Mouse (Mus musculus): ENCODE results near the gene Vps53.

The Vps53 gene

DNA sequence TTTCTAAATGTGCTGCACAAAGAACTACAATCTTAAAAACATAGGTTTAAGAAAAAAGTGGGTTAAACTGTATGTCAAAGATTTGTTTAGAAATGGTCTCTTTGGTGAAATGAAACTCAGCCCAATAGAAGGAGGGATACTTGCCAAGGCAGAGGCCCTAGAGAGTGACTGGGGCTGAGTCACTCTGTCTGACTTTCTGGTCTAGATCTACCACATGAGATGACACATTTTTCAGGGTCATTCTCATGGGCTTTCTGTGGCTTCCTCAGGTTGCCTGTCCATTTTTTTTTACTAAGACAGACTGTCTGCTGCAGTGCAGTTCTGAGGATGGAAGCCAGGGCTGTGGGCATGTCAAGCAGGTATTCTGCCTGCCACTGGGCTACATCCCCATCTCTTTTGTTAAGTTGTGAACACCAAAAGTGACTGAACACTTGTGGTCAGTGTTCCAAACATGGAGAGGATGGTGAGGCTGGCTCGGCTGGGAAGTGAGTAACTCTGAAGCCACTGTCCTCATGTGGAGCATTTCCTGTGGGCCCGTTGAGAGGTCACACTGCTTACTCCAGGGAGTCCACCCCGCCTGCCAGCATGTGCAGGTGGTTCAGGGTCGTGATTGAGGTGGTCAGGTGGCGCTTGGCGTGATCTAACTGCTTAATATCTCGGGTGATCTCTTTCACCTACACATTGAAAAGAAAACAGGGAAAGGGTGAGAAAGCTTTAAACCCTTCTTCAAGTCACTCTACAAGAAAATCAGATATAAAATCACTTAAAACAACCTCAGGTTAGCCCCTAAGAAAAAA is 43.6 kb downstream of the Vps53 start:
- in situ Hi-C loops (cut with MboI; ENCODE audit: low pct_unique_long_range_greater_than_20kb in 1 of 2, low sequenced_read_pairs in 2 of 2, unreplicated experiment in 1 of 2) = no loop called here

DNA sequence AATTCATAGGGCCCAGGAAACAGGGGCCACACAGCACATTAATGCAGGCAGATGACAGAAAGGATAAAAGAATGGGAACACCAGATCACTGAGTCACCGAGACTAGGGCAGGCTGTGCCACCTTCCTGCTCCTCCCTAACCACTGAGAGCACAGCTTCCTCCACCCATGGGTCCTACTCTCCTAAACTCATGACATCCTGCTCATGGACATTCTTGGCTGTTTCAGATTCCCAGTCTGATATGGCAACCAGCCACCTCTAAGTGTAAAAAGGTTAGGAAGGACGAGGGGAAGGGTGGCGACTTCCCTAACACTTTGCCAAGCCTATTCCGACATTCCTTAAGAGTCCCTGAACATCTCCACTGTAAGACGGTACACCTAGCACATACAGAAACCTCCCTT is 48.6 kb downstream of the Vps53 start:
- in situ Hi-C loops (cut with MboI; ENCODE audit: low pct_unique_long_range_greater_than_20kb in 1 of 2, low sequenced_read_pairs in 2 of 2, unreplicated experiment in 1 of 2) = no loop called here

DNA sequence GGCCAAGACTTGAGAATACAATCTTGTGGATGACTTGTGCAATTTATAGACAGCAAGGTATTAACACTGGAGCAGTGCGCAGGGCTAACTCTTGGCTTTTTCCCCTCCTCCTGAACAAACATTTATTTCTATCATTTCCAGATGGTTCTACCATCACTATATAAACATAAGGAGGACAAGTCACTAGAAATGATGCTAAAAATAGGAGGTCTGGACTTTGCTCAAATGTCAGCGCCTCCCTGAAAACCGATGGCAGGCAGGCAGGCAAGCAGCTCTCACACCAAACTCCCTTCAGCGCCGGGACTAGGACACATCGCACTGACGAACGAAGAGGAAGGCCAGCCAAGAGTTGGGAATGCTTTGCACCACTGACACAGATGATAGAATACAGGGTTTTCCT is 54.1 kb downstream of the Vps53 start:
- in situ Hi-C loops (cut with MboI; ENCODE audit: low pct_unique_long_range_greater_than_20kb in 1 of 2, low sequenced_read_pairs in 2 of 2, unreplicated experiment in 1 of 2) = no loop called here

DNA sequence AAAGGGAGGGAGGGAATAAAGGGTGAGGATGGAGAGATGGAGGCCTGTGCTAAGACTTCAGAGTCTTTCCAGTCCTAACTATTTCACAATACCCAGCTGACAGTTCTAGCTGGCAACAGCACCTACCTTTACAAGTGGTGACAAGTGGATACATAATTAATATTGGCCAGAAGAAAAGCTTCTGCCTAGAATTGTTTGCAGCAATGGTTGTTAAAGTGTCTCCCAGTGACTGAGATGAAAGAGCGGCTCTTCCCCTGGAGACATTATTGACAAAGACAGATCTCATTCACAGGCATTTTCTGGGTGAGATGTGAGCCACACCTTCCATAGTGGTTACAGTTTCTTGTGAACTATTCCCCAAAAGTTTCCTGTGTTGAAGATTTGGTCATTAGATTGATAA is 55.9 kb downstream of the Vps53 start:
- in situ Hi-C loops (cut with MboI; ENCODE audit: low pct_unique_long_range_greater_than_20kb in 1 of 2, low sequenced_read_pairs in 2 of 2, unreplicated experiment in 1 of 2) = no loop called here

DNA sequence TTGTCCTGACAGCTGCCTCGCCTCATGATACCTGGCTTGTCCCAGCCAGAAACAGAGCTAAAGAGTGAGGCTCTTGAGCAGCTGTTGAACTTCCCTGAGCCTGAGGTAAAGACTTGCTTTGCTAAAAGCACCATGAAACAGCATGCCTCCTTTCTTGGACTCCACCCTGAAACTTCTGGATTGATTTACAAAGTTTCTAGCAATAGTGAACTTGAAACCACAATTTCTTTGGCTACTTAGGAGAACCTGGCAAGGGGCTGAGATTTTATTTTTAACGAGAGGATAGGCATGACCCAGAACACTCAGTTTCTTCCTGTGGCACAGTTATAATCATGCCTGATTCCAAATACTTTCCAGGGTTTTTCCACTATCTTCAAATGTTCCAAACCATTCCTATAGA is 56.9 kb downstream of the Vps53 start:
- in situ Hi-C loops (cut with MboI; ENCODE audit: low pct_unique_long_range_greater_than_20kb in 1 of 2, low sequenced_read_pairs in 2 of 2, unreplicated experiment in 1 of 2) = no loop called here

DNA sequence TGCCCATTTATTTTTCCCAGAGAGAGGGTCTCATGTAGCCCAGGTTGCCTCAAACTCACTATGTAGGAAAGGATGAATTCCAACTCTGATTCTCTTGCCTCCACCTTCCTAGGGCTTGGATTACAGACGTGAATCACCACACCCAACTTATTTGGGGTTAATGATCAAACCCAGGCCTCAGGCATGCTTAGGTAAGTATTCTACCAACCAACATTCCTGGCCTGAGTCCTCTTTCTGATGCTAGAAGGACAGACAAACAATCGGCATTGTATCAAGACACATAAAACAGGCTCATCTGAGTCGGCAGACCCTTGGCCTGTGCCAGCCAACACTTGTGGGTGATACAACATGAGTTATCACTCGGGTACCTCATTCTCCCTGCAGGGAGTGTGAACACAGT is 58.4 kb downstream of the Vps53 start:
- in situ Hi-C loops (cut with MboI; ENCODE audit: low pct_unique_long_range_greater_than_20kb in 1 of 2, low sequenced_read_pairs in 2 of 2, unreplicated experiment in 1 of 2) = no loop called here

DNA sequence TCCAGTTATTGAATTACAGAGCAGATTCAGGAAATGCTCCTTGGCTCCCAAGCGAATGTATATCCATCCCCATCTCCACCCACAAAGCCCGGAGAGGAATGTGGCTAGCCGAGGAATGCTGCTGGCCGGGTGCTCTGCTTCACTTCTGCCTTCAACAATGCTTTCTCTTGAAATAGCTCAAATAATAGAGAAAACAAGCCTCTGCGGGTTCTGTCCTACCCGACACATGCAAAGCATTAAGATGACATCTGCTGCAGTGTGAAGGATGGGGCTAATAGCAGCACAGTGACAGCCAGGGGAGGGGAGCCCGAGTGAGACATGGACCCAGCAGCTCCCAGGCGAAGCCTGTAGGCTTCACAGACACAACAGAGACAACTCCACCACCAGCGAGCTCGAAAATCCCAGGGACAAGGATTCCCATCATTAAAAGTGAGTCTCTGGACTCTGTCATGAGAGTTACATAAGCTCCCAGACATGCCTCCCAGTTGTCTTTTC is 59.0 kb downstream of the Vps53 start:
- in situ Hi-C loops (cut with MboI; ENCODE audit: low pct_unique_long_range_greater_than_20kb in 1 of 2, low sequenced_read_pairs in 2 of 2, unreplicated experiment in 1 of 2) = no loop called here

DNA sequence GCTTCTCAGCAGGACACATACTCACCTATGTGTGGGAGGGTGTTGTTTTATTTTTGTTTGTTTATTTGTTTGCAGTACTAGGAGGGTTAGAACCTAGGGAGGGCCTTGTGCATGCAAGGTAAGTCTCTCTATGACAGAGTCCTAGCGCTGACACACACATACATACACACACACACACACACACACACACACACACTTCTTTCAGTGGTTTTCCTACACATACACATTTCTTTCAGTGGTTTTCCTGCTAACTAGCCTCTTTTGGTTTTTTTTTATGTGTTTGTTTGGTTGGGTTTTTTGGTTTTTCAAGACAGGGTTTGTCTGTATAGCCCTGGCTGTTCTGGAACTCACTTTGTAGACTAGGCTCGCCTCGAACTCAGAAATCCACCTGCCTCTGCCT is 69.0 kb downstream of the Vps53 start:
- in situ Hi-C loops (cut with MboI; ENCODE audit: low pct_unique_long_range_greater_than_20kb in 1 of 2, low sequenced_read_pairs in 2 of 2, unreplicated experiment in 1 of 2) = no loop called here

DNA sequence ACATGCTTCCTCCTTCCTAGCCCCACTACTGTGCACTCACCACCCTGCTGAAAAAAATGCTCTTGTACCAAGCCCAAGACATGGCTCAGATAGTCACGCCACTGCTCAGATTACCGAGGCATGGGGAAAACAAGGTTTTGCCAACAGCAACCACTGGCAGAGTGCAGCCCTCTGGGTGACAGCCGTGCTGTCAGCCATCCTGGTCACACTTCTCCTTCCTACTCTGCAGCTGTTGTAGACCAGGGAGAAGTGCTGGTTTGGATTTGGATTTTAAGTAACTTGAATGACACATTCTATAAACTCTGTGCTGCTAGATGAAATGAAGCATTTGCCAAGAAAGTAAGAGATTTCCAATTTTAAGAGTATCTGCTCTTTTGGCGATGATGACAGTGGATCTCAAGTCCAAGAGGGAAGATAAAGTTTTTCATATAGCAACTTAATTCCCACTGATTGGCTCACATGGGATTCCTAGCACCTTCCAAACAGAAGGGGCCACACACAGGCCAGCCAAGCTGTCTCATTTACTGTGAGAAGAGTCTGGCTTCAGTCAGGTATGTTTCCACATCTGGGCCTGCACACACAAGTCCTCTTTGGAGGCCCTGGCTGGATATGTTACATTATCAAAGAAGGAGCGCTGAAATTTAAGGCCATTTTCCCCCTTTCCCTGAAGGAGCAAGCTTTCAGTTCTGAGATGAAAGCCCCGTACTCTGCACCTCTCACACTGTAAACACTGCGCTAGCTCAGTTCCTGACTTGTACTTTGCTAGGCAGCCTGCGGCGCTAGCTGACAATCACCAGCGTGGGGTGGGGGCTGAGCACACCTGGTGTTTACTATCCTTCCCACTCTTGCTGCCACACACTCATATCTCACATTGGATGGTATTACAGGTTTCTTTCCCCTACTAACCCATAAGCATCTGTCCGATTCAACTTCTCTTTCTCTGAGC is 72.6 kb downstream of the Vps53 start:
- in situ Hi-C loops (cut with MboI; ENCODE audit: low pct_unique_long_range_greater_than_20kb in 1 of 2, low sequenced_read_pairs in 2 of 2, unreplicated experiment in 1 of 2) = no loop called here

DNA sequence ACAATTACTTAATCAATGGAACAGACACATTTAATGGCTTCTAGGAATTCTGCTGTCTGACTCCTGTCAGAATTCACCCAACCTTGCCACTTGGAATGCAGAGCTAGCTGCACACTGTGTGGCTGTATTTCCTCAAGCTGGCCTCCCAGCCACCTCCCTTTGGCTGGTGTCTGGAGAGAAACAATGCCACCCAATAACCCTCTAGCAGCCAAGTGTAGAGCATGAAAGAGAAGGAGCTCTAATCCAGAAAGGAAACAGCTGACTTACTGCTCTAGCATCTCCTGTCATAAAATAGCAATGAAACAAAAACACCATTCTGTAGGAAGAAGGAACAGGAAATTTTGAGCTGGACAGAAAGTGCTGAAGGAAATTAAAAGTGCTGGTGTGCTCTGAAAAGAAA is 78.3 kb downstream of the Vps53 start:
- in situ Hi-C loops (cut with MboI; ENCODE audit: low pct_unique_long_range_greater_than_20kb in 1 of 2, low sequenced_read_pairs in 2 of 2, unreplicated experiment in 1 of 2) = no loop called here

DNA sequence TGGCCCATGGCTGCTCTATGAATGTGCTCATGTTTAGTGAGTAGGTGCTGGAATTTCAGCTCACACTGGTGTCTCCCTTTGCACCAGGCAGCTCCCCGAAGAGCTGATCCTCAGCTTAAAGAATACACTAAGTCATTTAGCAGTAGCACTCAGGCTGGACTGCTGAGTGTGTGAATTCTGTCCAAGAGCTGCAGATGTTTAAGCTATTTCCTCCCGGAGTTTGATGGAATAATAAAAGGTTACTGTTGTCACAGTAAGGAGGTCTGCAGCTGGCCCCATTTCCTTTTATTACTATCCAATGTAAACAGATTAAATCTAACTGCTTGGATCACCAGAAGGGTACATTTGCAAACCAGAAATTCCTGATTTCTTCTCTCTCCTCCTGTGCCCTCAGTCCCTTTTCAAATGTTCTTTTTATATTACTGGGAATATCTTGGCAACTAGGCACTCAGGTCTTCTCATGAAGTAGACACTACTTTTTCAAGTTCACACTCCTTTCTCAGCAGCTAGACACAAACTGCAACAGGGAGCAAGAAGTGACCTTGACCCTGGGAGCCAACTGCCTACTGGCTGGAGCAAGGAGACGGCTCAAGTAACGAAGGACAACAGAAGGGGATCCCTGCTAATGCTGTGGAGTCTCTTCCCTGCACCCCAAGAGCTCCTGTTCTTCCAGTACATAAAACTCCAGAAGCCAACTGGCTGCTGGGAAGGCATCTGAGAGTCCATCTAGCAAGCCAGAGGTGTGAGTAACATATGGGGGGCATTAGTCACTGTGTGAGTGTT is 80.1 kb downstream of the Vps53 start:
- in situ Hi-C loops (cut with MboI; ENCODE audit: low pct_unique_long_range_greater_than_20kb in 1 of 2, low sequenced_read_pairs in 2 of 2, unreplicated experiment in 1 of 2) = no loop called here

DNA sequence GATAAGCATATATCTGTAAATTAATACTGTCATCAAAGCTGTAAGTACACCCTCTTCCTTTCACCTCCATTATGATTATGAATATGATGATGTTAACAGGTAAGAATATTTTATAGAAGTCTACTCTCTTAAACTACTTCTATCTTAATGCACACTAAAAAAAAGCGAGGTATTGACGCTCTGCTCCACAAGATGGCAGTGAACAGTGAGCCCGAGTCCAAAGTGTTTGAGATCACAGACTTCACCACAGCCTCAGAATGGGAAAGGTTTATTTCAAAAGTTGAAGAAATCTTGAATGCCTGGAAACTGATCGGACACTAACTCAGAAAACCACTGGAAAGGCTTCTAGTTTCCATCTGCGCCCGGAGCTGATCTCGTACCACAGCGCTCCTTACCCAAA is 85.8 kb downstream of the Vps53 start:
- in situ Hi-C loops (cut with MboI; ENCODE audit: low pct_unique_long_range_greater_than_20kb in 1 of 2, low sequenced_read_pairs in 2 of 2, unreplicated experiment in 1 of 2) = no loop called here

DNA sequence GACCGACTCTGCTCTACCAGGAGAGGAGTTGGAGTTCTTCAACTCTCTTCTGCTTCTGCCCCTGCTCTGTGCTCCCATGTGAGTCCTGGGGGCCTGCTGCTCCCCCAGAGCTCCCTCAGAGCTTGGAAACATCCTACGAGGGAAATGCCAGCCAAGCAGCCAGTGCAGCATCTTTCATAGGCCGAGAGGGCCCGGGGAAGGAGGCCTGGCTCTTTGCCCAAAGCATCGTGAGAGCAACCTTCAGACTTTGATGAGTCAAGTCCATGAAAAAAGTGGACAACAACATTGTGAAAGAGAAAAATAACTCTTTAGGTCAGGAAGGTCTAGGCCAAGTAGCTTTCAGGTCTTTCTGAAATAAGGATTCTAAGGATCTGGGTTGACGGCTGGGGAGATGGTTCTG is 89.7 kb downstream of the Vps53 start:
- in situ Hi-C loops (cut with MboI; ENCODE audit: low pct_unique_long_range_greater_than_20kb in 1 of 2, low sequenced_read_pairs in 2 of 2, unreplicated experiment in 1 of 2) = loop anchor here (5.0 to 10.0 kb wide), 2 partner anchors 78 to 315 kb away; partner anchors contain the start of gene Timm22 (in 2 of the 2)

DNA sequence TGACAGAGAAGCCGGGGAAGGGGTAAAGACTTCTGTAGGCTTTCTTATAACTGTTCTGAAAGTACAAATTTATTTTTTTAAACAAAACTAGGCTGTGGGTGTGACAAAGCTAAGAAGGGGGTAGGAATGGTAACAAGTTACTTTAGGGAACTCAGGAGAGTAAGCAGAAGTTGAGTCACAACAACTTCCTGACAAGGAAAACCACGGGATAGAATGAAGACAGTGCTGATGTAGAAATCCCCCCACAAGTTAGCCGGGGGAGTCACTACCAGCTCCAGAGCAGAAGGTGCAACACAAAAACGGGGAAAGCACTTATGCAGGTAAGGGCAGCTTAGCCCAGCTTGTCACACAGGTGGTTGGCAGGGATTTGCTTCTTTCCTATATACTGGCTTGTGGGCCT is 90.9 kb downstream of the Vps53 start:
- in situ Hi-C loops (cut with MboI; ENCODE audit: low pct_unique_long_range_greater_than_20kb in 1 of 2, low sequenced_read_pairs in 2 of 2, unreplicated experiment in 1 of 2) = loop anchor here (5.0 to 10.0 kb wide), 2 partner anchors 79 to 316 kb away; partner anchors contain the start of gene Timm22 (in 2 of the 2)

DNA sequence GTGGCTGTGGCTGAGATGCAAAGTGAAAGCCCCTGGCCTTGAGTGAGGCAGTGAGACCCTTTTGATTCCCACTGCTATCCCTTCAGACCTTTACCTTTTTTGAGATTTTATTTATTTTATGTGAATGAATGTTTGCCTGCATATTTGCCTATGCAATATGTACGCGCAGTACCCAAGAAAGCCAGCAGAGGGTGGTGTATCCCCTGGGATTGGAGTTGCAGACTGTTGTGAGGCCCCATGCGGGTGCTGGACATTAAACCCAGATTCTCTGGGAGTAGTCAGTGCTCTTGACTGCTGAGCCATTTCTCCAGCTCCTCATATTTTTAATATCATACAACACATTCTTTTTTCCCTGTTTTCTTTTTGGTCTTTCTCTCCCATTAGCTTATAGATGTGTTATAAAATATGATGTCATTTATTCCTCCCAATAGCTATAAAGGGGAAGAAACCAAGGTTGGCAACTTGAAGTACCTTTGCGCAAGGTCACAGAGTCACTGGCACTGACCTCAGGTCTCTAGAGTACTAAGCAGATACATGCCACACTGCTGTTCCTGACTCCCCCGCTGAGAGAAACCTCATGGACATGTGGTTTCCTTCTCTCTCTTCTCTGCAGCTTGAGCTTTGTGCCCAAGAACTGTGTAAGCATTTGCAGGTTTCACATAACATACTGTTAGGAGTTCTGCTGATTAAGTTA is 93.4 kb downstream of the Vps53 start:
- in situ Hi-C loops (cut with MboI; ENCODE audit: low pct_unique_long_range_greater_than_20kb in 1 of 2, low sequenced_read_pairs in 2 of 2, unreplicated experiment in 1 of 2) = loop anchor here (5.0 to 10.0 kb wide), 2 partner anchors 81 to 319 kb away; partner anchors contain the start of gene Timm22 (in 2 of the 2)

DNA sequence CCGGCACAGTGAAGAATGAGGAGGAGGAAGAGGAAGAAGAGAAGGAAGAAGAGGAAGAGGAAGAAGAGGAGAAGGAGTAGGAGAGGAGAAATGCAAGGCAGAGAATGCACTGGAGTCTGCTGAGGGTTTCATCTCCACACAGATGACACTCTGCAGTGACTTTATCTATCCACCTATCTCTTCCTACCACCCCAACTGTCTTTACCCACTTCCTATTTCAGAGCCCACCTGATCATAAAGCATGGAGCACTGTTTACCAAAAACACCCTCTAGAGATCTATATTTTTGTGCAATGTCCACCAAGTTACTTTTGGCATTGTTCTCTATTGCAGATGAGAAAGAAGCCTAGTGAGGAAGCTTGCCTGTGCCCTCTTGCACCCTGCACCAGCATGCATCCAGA is 94.5 kb downstream of the Vps53 start:
- in situ Hi-C loops (cut with MboI; ENCODE audit: low pct_unique_long_range_greater_than_20kb in 1 of 2, low sequenced_read_pairs in 2 of 2, unreplicated experiment in 1 of 2) = loop anchor here (5.0 to 10.0 kb wide), 2 partner anchors 82 to 320 kb away; partner anchors contain the start of gene Timm22 (in 2 of the 2)

DNA sequence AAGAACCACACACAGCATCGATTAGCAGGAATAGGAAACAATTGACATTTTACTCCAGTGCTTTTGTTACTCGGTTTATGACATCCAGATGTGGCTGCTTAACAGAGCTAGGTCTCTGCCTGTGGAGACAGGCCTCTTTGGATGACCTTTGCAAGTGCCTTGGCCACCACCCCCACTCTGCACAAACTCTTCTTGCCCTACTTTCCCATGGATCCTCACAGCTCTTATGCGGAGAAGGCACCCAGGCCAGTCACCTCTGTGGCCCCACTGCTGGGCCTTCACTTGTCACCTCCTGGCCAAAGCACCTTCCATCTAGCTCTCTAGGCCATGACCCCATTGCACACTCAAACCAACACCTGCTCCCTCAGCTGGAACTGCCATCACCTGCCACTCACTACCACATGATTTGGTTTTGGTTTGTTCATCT is 95.5 kb downstream of the Vps53 start:
- in situ Hi-C loops (cut with MboI; ENCODE audit: low pct_unique_long_range_greater_than_20kb in 1 of 2, low sequenced_read_pairs in 2 of 2, unreplicated experiment in 1 of 2) = loop anchor here (10.0 kb wide), 1 partner anchor 321 kb away; the partner anchor contains the start of gene Timm22 (in 2 of the 2)
